Mouse (Mus musculus): Measurements from ENCODE around the gene Tkfc. TPM values are rescaled to one million over a fixed set of nuclear protein-coding genes. Genes with fewer than 3 reads are reported as not detected.

The Tkfc gene
- polyA plus RNA-seq, 1 experiment from 2014 or later = 25.7 TPM

- H3K36me3 ChIP-seq = peaks cover 32% of the 10 kb centered on the region
- H3K9me3 ChIP-seq = no peaks in the 10 kb centered on the region
- H3K4me1 ChIP-seq (replicated peaks) = peaks cover 45% of the 10 kb centered on the region
- H3K27ac ChIP-seq (replicated peaks) = peak overlapping the region; percentile 95
- H3K4me3 ChIP-seq = no peak overlapping the region
- no peaks in the 10 kb centered on the region for H3K27me3 ChIP-seq
- H3K9ac ChIP-seq = peak overlapping the region; percentile 75
- ATAC-seq (ENCODE audit: low read depth) = no peak
- peak overlapping the region; percentile 78; the same call in 1 of the 2 replicates for H3K4me2 ChIP-seq
- WGBS = 88% methylated on average over 18 of the region's 18 CpGs
Measured at GRCm38 (mm10) chr19:10603660-10604523, 1.6 kb downstream of the Tkfc start.

DNA sequence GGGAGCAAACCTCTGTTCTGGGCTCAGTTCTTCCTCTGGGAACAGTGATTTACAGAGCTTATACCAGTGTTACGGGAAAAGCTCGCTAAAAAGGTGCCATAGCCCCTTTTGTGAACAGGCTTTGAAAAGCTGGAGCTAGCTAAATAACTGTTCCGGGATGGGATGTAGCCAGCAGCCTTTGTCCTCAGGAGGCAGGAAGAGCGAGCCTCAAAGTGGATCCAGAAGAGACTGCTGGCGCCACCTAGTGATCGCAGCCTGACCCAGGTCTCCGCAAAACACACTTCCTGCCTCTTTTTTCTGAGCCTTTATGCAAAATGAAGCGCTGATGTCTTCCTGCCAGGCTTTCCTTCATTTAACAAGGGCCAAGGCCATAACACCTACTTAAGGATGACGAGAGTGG is 2.7 kb downstream of the Tkfc start:
- 4% methylated on average over 9 of the region's 9 CpGs for WGBS
- peak overlapping the region; percentile 75 for H3K9ac ChIP-seq
- H3K4me3 ChIP-seq = peak overlapping the region; percentile 31
- ATAC-seq (ENCODE audit: low read depth) = peak; percentile 59
- H3K4me2 ChIP-seq = peak overlapping the region; percentile 56
- no peaks in the 10 kb centered on the region for H3K9me3 ChIP-seq
- no peaks in the 10 kb centered on the region for H3K27me3 ChIP-seq
- H3K36me3 ChIP-seq = peaks cover 32% of the 10 kb centered on the region
- H3K4me1 ChIP-seq (replicated peaks) = peaks cover 40% of the 10 kb centered on the region
- peak overlapping the region; percentile 95 for H3K27ac ChIP-seq (replicated peaks)

GRCm38 (mm10) chr19:10602247-10602769 is 3.1 kb downstream of the Tkfc start:
- no peaks in the 10 kb centered on the region for H3K9me3 ChIP-seq
- H3K4me1 ChIP-seq (replicated peaks) = peaks cover 37% of the 10 kb centered on the region
- H3K27ac ChIP-seq (replicated peaks) = peak overlapping the region; percentile 95
- 1% methylated on average over 6 of the region's 6 CpGs for WGBS
- peak overlapping the region; percentile 56 for H3K4me2 ChIP-seq
- H3K9ac ChIP-seq = peak overlapping the region; percentile 75
- ATAC-seq (ENCODE audit: low read depth) = peak; percentile 27
- H3K4me3 ChIP-seq = peak overlapping the region; percentile 31
- H3K36me3 ChIP-seq = peaks cover 31% of the 10 kb centered on the region
- no peaks in the 10 kb centered on the region for H3K27me3 ChIP-seq

DNA sequence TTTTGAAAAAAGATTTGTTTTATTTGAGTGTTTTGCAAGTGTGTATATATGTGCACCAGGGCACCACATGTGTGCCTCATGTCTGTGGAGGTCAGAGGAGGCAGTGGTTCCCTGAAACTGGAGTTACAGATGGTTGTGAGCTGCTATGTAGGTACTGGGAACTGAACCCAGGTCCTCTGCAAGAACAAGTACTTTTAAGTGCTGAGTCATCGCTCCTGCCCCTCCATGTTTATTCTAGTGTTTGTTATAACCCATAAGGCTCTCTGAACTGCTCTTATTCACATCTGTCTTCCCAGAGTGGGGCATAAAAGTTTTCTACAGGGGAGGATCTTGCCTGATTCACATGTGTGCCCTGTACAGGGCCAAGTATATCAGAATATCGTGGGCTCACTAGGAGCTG is 5.8 kb downstream of the Tkfc start:
- no peak overlapping the region for H3K27ac ChIP-seq (replicated peaks)
- no peak for ATAC-seq (ENCODE audit: low read depth)
- no peak overlapping the region for H3K4me2 ChIP-seq
- H3K4me3 ChIP-seq = no peak overlapping the region
- peaks cover 57% of the 10 kb centered on the region for H3K36me3 ChIP-seq
- H3K9me3 ChIP-seq = no peaks in the 10 kb centered on the region
- H3K27me3 ChIP-seq = no peaks in the 10 kb centered on the region
- WGBS = 99% methylated on average over 2 of the region's 2 CpGs
- H3K4me1 ChIP-seq (replicated peaks) = peaks cover 21% of the 10 kb centered on the region
- H3K9ac ChIP-seq = no peak overlapping the region

GRCm38 (mm10) chr19:10598188-10598587 is 7.3 kb downstream of the Tkfc start:
- Histone ChIP-seq H3K4me3 (no peak overlapping the region), H3K9ac (no peak overlapping the region), H3K4me2 (no peak overlapping the region), H3K27ac (replicated peaks) (no peak overlapping the region), H3K27me3 (no peaks in the 10 kb centered on the region), H3K36me3 (peaks cover 72% of the 10 kb centered on the region), H3K4me1 (replicated peaks) (peaks cover 8% of the 10 kb centered on the region), H3K9me3 (no peaks in the 10 kb centered on the region)
- 46% methylated on average over 3 of the region's 3 CpGs for WGBS
- ATAC-seq (ENCODE audit: low read depth) = no peak

DNA sequence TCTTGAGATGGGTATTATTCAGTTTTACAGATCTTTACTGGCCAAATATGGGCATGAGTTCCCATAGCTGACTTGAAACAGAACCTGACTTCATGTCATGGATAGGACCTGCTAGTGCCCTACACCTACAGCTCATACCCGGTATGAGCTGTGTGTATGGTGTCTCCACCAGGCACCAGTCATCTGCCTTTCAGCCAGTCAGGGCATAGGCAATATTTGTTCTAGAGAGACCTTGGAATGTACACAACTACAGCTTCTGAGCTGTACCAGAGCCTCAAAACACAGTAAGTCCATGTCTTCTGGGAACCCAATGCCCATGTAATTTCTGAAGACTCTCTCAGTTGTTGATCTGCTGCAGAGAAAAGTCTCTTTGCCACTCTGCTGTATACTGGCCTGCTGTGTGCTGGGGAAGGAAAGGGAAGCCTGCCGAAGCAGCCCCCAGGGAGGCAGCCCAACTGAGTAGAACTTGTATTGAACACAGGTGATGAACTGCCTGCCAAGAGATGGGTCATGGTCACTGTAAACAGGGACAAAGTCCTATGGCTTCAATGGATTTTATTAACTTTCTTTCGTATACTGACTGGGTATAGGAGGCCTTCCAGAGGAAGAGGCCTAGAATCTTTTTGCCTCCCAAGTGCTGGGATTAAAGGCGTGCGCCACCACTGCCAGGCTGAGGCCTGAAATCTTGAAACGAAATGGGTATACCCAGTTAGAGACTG is 13.6 kb downstream of the Tkfc start:
- WGBS = 89% methylated on average over 6 of the region's 6 CpGs
- no peaks in the 10 kb centered on the region for H3K27me3 ChIP-seq
- no peak overlapping the region for H3K27ac ChIP-seq (replicated peaks)
- ATAC-seq (ENCODE audit: low read depth) = no peak
- no peak overlapping the region for H3K9ac ChIP-seq
- H3K36me3 ChIP-seq = peaks cover 75% of the 10 kb centered on the region
- H3K4me2 ChIP-seq = no peak overlapping the region
- H3K4me1 ChIP-seq (replicated peaks) = no peaks in the 10 kb centered on the region
- H3K4me3 ChIP-seq = no peak overlapping the region
- H3K9me3 ChIP-seq = no peaks in the 10 kb centered on the region

- Histone ChIP-seq H3K36me3 (peaks cover 62% of the 10 kb centered on the region), H3K4me1 (replicated peaks) (no peaks in the 10 kb centered on the region), H3K4me2 (no peak overlapping the region), H3K27me3 (no peaks in the 10 kb centered on the region), H3K4me3 (no peak overlapping the region), H3K9me3 (no peaks in the 10 kb centered on the region), H3K9ac (no peak overlapping the region), H3K27ac (replicated peaks) (no peak overlapping the region)
- WGBS = 65% methylated on average over 3 of the region's 3 CpGs
- ATAC-seq (ENCODE audit: low read depth) = no peak
Measured at GRCm38 (mm10) chr19:10590301-10590700, 15.2 kb downstream of the Tkfc start.

DNA sequence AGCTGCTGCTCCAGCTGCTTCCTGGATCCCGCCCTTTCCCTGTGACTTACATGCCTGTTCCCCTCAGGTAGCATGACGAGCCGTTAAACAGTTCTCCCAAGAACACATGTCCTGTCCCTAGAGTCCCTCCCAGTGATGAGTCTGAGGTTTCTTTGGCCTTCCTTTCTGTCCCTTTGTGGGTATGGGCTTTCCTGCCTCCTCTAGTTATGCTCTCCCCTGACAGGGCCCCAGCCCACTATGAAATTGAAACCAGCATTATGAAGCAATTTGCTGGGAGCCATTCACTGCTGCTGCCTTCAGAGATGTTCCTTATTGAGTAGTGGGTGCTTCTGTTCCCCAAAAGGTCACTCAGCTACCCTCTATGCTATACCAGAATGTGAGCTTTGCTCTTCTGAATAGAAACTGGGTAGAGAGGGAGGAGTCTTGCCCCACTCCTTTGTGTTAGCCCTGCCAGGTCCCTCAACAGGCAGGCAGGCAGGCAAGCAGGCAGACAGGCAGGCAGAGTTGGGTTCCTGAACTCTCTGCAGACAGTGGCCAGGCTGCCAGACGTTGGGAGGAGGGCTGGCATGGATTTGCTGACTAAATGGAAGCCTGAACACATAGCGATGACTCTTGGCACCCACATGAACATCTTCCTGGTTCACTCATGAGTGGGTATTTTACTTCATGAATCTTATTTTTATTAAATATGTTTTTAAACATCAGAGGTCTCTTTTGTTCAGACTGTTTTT is 16.2 kb downstream of the Tkfc start:
- Histone ChIP-seq H3K36me3 (peaks cover 54% of the 10 kb centered on the region), H3K27me3 (no peaks in the 10 kb centered on the region), H3K4me2 (no peak overlapping the region), H3K27ac (replicated peaks) (no peak overlapping the region), H3K4me3 (no peak overlapping the region), H3K9me3 (no peaks in the 10 kb centered on the region), H3K9ac (no peak overlapping the region), H3K4me1 (replicated peaks) (no peaks in the 10 kb centered on the region)
- 71% methylated on average over 5 of the region's 5 CpGs for WGBS
- ATAC-seq (ENCODE audit: low read depth) = no peak

GRCm38 (mm10) chr19:10587231-10587630 is 18.2 kb downstream of the Tkfc start:
- Histone ChIP-seq H3K4me1 (replicated peaks) (no peaks in the 10 kb centered on the region), H3K9me3 (no peaks in the 10 kb centered on the region), H3K4me3 (no peak overlapping the region), H3K9ac (no peak overlapping the region), H3K27me3 (no peaks in the 10 kb centered on the region), H3K27ac (replicated peaks) (no peak overlapping the region), H3K36me3 (peaks cover 38% of the 10 kb centered on the region; the same call in 1 of the 2 replicates), H3K4me2 (no peak overlapping the region)
- 92% methylated on average over 8 of the region's 8 CpGs for whole genome bisulfite sequencing
- no peak for ATAC-seq (ENCODE audit: low read depth)

- 91% methylated on average over 8 of the region's 8 CpGs for WGBS
- H3K9ac ChIP-seq = no peak overlapping the region
- ATAC-seq (ENCODE audit: low read depth) = no peak
- peaks cover 28% of the 10 kb centered on the region for H3K36me3 ChIP-seq
- H3K4me3 ChIP-seq = no peak overlapping the region
- H3K9me3 ChIP-seq = no peaks in the 10 kb centered on the region
- no peaks in the 10 kb centered on the region for H3K4me1 ChIP-seq (replicated peaks)
- no peaks in the 10 kb centered on the region for H3K27me3 ChIP-seq
- H3K4me2 ChIP-seq = no peak overlapping the region
- H3K27ac ChIP-seq (replicated peaks) = no peak overlapping the region
Measured at GRCm38 (mm10) chr19:10585112-10585511, 20.3 kb downstream of the Tkfc start.

GRCm38 (mm10) chr19:10583550-10584146 is 21.8 kb downstream of the Tkfc start:
- H3K9ac ChIP-seq = no peak overlapping the region
- peaks cover 19% of the 10 kb centered on the region for H3K36me3 ChIP-seq
- ATAC-seq (ENCODE audit: low read depth) = no peak
- H3K4me1 ChIP-seq (replicated peaks) = peaks cover 10% of the 10 kb centered on the region
- H3K9me3 ChIP-seq = no peaks in the 10 kb centered on the region
- 66% methylated on average over 7 of the region's 7 CpGs for WGBS
- H3K27me3 ChIP-seq = no peaks in the 10 kb centered on the region
- no peak overlapping the region for H3K4me3 ChIP-seq
- H3K4me2 ChIP-seq = no peak overlapping the region
- no peak overlapping the region for H3K27ac ChIP-seq (replicated peaks)

Measured in neural tube, embryonic 13.5 days (tissue).